Mouse (Mus musculus) left cerebral cortex, adult 9 months (tissue): ENCODE results near the gene Hacd2.

Source experiments
- DNase-seq, 2 experiments: peaks; one replicate each; pipeline ENCODE4 v3.0.0; 2022; ENCODE audit warnings: low spot score in 2 of 2

The Hacd2 gene

GRCm38 (mm10) chr16:35006251-35006650, 16.0 kb upstream of the Hacd2 start:
- no peak for DNase-seq

GRCm38 (mm10) chr16:35007361-35007760, 14.9 kb upstream of the Hacd2 start:
- no peak for DNase-seq

- DNase-seq = no peak
Measured at GRCm38 (mm10) chr16:35008447-35008846, 13.8 kb upstream of the Hacd2 start.

- DNase-seq = no peak
Measured at GRCm38 (mm10) chr16:35013501-35013900, 8.7 kb upstream of the Hacd2 start.

GRCm38 (mm10) chr16:35016491-35016890, 5.7 kb upstream of the Hacd2 start:
- no peak for DNase-seq

- DNase-seq = no peak
Measured at GRCm38 (mm10) chr16:35018470-35018974, 3.7 kb upstream of the Hacd2 start.

GRCm38 (mm10) chr16:35021903-35022241, 356 bp upstream of the Hacd2 start:
- no peak for DNase-seq

- no peak for DNase-seq
Measured at GRCm38 (mm10) chr16:35023138-35023735, 1.0 kb downstream of the Hacd2 start.

- no peak for DNase-seq
Measured at GRCm38 (mm10) chr16:35024300-35024699, 2.1 kb downstream of the Hacd2 start.

GRCm38 (mm10) chr16:35025347-35025746, 3.1 kb downstream of the Hacd2 start:
- no peak for DNase-seq

- DNase-seq = no peak
Measured at GRCm38 (mm10) chr16:35033241-35033640, 11.0 kb downstream of the Hacd2 start.

- DNase-seq = no peak
Measured at GRCm38 (mm10) chr16:35033809-35034577, 11.8 kb downstream of the Hacd2 start.

- no peak for DNase-seq
Measured at GRCm38 (mm10) chr16:35034971-35035370, 12.7 kb downstream of the Hacd2 start.

- DNase-seq = no peak
Measured at GRCm38 (mm10) chr16:35036754-35037153, 14.5 kb downstream of the Hacd2 start.

GRCm38 (mm10) chr16:35038343-35039057, 16.3 kb downstream of the Hacd2 start:
- DNase-seq = no peak

- DNase-seq = no peak
Measured at GRCm38 (mm10) chr16:35040154-35040553, 17.9 kb downstream of the Hacd2 start.

- DNase-seq = no peak
Measured at GRCm38 (mm10) chr16:35041001-35041400, 18.8 kb downstream of the Hacd2 start.

- DNase-seq = no peak
Measured at GRCm38 (mm10) chr16:35046081-35046775, 24.0 kb downstream of the Hacd2 start.

- DNase-seq = no peak
Measured at GRCm38 (mm10) chr16:35047272-35047969, 25.2 kb downstream of the Hacd2 start.

GRCm38 (mm10) chr16:35051066-35051465, 28.8 kb downstream of the Hacd2 start:
- no peak for DNase-seq

GRCm38 (mm10) chr16:35052191-35052590, 30.0 kb downstream of the Hacd2 start:
- no peak for DNase-seq
